Mouse (Mus musculus): ENCODE data around the gene Noc3l.

Noc3l gene

DNA sequence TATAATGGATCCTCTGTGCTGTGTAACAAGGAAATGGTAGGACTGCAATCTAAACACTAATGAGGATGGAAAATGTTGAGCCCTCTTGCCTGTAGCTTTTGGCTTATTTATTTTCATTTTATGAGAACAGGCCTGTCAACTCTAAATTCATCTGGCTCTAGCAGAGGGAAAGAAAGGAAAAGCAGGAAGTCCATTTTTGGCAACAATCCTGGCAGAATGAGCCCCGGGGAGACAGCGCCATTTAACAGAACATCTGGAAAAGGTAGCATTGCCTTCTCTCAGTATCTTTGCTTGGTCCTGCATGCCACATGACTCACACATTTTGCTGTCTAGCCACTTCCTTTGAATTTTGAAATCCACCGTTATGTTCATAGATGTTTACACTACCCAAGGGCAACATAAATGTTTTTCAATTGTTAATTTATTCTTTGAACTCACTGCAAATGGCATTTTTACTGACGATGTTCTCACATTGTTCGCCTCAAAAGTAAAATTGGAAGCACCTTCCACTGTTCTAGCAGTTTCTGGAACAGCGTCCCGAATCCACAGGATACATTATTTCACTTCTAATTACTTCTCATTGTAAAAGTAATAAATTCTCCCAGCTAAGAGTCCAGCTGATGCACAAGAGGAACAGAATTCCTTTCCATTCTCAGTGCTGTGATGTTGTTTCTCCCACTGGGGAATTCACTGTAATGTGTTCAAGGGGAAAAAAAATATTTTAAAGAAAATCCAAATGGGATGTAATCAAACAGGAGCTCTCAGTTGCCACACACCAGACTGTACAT is 60.2 kb downstream of the Noc3l start:
- no peak for DNase-seq (ENCODE audit: low spot score in 2 of 2)

DNA sequence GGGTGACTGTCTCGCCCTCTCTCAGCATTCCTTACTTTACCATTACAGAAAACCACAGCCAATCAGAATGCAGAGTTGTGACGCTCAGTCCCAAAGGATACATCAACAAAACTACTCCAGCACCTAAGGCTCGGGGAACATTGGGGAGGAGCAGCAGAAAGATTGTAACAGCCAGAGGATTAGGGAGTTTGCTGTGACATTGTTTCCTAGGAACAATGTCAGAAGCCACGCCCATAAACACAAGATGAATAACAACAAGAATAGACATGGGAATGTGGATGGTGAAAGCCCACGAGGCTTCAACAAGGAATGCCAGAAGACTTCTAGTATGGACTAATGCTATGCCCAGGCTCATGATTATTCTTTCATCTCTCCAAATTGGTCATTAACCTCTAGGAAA is 61.0 kb downstream of the Noc3l start:
- no peak for DNase-seq (ENCODE audit: low spot score in 2 of 2)

DNA sequence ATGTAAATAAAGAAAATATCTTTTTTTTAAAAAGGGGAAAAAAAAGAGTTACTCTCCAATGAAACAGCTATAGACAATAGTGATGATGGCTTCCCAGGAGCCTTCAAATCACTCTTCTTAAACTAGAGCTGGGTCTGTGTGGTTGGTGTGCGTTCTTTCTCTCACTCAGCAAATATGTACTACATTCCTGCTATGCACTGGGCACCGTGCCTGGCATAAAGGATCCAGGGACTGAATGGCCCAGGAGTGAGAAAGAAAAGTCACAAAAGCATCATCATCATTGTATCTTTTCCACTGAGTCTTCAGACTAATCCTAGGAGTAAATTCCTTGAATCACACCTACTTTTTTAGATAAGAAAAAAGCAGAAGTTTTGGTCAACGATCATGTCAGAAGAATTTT is 61.9 kb downstream of the Noc3l start:
- DNase-seq (ENCODE audit: low spot score in 2 of 2): no peak

DNA sequence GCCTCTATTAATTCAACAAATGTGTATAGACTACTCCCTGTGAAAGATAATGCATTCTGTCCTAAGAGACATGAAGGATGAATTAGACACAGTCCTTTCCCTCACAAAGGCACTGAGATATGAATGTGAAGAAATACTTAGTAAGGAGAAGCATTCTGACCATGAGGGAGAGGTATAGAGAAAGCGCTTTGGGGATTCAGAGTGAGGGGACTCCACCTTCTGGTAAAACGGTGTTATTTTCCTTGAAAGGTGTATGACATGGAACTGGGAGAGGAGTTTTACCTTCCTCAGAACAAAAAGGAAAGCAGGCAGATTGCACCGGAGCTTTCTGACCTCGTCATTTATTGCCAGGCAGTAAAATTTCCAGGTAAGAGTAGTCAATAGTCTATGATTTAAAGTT is 68.8 kb downstream of the Noc3l start:
- no peak for DNase-seq (ENCODE audit: low spot score in 2 of 2)

DNA sequence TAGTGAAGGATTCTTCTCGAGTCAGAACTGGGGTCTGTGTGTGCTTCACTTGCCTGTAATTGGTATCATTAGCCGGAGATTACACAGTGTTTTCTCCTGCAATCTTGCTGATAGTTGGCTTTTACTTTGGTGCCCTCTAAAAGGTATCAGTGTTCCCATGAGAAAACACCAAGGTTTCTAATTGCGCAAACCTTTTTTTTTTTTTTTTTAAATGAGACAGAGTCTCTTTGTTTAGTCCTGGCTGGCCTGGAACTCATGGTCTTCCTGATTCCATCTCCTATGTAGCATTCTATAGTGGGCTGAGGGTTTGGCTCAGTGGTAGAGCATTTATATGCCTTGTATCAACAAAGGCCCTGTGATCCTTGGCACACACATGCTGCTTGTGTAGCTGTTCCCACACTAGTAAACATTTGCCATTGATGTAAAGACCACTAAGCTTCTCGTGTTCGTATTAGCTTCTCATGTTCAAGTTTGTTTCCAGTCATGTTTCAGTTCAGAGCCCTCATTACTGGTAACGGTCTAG is 72.5 kb downstream of the Noc3l start:
- DNase-seq (ENCODE audit: low spot score in 2 of 2): no peak

DNA sequence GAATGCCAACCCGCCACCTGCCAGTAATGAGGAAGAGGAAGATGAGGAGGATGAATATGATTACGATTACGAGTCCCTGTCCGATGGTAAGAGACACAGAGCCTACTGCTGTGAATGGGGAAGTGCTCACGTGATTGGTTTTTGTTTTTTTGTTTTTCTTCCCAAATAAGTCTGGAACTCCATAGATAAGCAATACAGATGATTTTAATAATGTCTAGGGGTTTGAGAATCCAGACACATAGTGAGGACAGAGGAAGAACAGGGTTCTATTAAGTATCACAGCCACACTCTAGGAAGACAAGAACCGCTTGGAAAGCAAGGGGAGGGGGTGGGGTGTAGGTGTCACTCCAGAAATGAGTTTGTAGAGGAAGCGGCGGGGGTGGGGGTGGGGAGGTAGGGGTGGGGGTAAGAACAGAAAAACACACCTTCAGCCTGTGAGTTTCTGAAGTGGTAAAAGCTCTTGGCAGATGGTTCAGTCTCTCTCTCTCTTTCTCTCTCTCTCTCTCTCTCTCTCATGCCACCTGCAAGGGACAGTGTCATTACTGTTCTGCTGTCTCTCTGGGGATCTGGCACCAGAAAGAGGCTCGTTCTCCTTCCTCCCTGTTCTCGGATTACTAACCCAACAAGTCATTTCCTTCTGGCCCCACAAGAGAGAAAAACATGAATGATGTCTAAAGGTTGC is 73.1 kb downstream of the Noc3l start:
- no peak for DNase-seq (ENCODE audit: low spot score in 2 of 2)

DNA sequence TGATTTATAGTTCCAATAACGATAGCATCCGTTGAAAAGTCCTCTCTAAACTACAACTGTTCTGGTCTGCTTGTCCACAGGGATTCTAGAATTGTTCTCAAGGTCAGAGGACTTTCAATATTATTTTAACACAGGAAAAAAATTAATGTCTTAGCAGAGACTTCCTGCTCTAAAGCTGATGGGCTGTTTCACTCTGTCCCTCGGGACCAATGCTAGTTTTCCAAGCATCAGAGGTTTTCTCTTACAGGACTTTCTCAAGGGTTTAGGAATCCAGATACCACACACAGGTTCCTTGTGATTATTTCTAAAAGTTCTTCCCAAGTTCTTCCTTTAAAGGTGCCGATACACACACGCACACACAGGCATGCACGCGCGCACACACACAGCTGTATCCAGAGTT is 74.5 kb downstream of the Noc3l start:
- no peak for DNase-seq (ENCODE audit: low spot score in 2 of 2)

Measured in right cerebral cortex, adult 2 months (tissue).